Mouse (Mus musculus): ENCODE measurements at regions not wholly inside any gene's neighbourhood (a gene's known extent, or its start where the extent isn't known, plus 50 kb on each side); places are given as distances from the start of the nearest gene placed in this dataset.
"Not testable (repeated sequence)": the region's sequence is repeated elsewhere in the genome, so short reads cannot be mapped to it uniquely, and the experiment has no call there.

DNA sequence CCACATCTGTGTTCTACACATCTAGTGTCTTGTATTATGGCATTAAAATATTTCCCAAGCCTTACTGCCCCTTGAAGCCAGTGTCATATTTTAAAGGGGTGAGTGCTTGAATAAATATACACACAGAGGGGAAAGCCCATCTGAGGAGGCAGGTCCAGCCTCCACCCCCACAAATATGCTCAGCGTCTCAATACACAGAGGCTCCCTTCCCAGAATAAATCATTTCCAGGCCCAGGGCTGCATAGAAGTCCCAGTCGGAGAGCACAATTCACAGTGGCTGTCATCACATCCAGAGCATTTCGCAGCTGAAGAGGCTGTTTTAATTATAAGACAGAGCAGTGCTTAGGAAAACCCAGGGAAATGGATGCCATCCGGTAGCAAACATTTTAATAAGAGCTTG is 118.8 kb upstream of the Mpdz start:
- H3K9ac ChIP-seq = no peak overlapping the region
- 0 out of 2 replicates have a peak, but pooled peaks cover 3% of the 10 kb centered on the region for H3K27me3 ChIP-seq
- 41% methylated on average over 4 of the region's 4 CpGs for WGBS

DNA sequence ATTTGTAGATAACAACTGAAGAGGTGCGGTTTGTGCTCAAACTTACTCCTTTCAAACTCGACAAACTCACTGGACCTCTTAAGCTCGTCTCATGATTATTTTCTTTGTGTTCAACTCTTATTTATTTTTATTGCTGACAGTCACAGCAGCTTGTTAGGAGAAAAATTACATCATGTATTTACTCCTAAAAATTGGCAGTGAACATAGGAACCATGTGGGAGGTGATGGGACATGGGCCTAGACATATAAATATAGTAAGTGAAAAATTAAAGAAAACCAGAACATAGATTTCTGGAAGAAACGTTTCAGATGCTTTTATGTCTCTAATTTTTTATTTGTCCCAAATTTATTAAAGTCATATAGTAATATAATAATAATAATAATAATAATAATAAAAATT is 108.2 kb upstream of the Mpdz start:
- WGBS = 86% methylated on average over 4 of the region's 4 CpGs
- no peak for ATAC-seq (ENCODE audit: low FRiP score, low read depth)
- no peaks in the 10 kb centered on the region for H3K27me3 ChIP-seq
- no peaks in the 10 kb centered on the region for H3K36me3 ChIP-seq
- H3K4me2 ChIP-seq = no peak overlapping the region
- H3K9me3 ChIP-seq = no peaks in the 10 kb centered on the region
- H3K27ac ChIP-seq (replicated peaks) = no peak overlapping the region
- no peak overlapping the region for H3K9ac ChIP-seq
- no peaks in the 10 kb centered on the region for H3K4me1 ChIP-seq (replicated peaks)
- H3K4me3 ChIP-seq = no peak overlapping the region

More for the DNA sequence above, 118.8 kb upstream of the Mpdz start:
- Histone ChIP-seq H3K4me1 (replicated peaks) (peaks cover 21% of the 10 kb centered on the region; the same call in 1 of the 2 replicates), H3K4me3 (no peak overlapping the region), H3K36me3 (no peaks in the 10 kb centered on the region), H3K9me3 (no peaks in the 10 kb centered on the region), H3K27ac (replicated peaks) (no peak overlapping the region), H3K4me2 (no peak overlapping the region)
- no peak for ATAC-seq (ENCODE audit: low FRiP score, low read depth)

DNA sequence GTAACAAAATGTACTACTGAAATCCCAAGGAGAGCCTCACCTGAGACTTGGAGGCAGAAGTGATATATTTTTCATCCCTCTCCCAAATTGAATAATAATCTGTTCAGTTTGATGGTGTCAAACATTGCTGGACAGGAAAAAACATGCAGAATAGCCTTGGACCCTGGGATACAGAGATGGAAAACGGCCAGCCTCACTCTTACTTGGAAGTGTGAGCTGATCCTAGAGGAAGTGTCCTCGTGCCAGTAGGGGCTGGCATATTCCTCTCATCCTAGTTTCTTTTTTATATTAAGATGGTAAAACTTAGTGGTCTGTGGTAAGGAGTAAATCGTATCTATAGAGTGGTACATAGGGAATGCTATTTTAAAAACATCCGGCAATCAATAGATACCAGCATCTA is 107.6 kb upstream of the Mpdz start:
- 88% methylated on average over 4 of the region's 4 CpGs for WGBS
- ATAC-seq (ENCODE audit: low FRiP score, low read depth) = no peak
- no peaks in the 10 kb centered on the region for H3K36me3 ChIP-seq

DNA sequence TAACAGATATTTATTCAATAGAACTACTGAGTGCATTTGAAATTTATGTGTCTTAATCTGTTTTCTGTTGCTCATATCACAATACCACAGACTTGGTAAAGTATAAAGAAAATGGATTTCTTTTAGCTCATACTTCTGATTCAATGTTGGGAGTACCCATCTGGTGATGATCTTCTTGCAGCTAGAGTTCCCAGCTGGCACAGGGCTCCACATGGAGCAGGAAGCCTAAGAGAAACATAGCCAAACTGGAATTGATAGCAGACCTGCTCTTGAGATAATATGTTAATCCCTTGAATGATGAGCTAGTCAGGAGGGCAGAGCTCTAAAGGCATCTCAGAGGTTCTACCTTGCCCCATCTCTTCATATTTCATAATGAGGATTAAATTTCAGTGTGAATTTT is 97.9 kb upstream of the Mpdz start:
- ATAC-seq (ENCODE audit: low FRiP score, low read depth) = no peak
- Histone ChIP-seq H3K27me3 (no peaks in the 10 kb centered on the region), H3K4me3 (no peak overlapping the region)

More for the DNA sequence above, 107.6 kb upstream of the Mpdz start:
- no peak overlapping the region for H3K27ac ChIP-seq (replicated peaks)
- H3K9ac ChIP-seq = no peak overlapping the region
- H3K27me3 ChIP-seq = no peaks in the 10 kb centered on the region
- no peak overlapping the region for H3K4me3 ChIP-seq
- no peaks in the 10 kb centered on the region for H3K9me3 ChIP-seq
- no peak overlapping the region for H3K4me2 ChIP-seq
- H3K4me1 ChIP-seq (replicated peaks) = no peaks in the 10 kb centered on the region

DNA sequence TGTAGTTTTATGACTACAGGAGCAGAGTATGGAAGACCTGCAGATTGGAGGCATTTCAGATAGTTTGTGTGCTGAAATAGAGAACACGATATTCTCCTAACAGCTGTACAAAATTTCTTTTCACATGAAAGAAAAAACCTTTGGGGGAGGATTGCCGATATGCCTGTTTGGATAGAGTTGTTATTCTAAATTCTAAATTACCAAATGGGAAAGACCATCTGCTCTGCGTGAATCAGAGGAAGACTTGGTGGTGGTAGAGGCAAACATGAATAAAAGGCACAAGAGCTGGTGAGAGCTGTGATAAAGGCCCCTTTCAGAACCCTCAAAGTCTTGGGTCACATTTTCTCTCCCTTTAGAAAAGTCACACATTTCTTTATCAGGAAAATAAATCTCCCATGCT is 96.9 kb upstream of the Mpdz start:
- H3K4me3 ChIP-seq = no peak overlapping the region
- no peak overlapping the region for H3K27ac ChIP-seq (replicated peaks)
- no peaks in the 10 kb centered on the region for H3K9me3 ChIP-seq
- no peaks in the 10 kb centered on the region for H3K36me3 ChIP-seq
- no peak overlapping the region for H3K4me2 ChIP-seq
- no peaks in the 10 kb centered on the region for H3K27me3 ChIP-seq
- no peak for ATAC-seq (ENCODE audit: low FRiP score, low read depth)
- WGBS = 67% methylated on average over 3 of the region's 3 CpGs
- no peaks in the 10 kb centered on the region for H3K4me1 ChIP-seq (replicated peaks)
- H3K9ac ChIP-seq = no peak overlapping the region

More for the DNA sequence above, 97.9 kb upstream of the Mpdz start:
- Histone ChIP-seq H3K9ac (no peak overlapping the region), H3K27ac (replicated peaks) (no peak overlapping the region), H3K9me3 (no peaks in the 10 kb centered on the region), H3K4me2 (no peak overlapping the region), H3K4me1 (replicated peaks) (no peaks in the 10 kb centered on the region), H3K36me3 (no peaks in the 10 kb centered on the region)

DNA sequence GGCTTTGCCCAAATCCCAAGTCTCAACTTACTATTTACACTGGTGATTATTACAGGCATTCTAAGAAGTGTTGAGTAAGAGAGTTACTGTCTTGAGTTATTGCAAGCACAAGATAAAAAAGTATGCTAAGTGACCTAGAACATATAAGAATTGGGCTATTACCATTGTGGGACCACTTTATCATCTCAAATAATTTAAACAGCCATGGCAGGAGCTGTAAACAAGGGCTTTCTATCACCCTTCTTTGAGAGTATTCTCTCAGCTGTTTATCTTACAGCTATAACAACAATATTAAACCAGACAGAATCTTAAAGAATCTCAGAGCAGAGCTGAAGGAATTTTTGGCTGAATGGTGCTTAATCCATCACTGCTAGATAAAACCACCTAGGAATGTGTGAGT is 94.2 kb upstream of the Mpdz start:
- Histone ChIP-seq H3K9me3 (no peaks in the 10 kb centered on the region), H3K9ac (no peak overlapping the region), H3K4me3 (no peak overlapping the region), H3K27ac (replicated peaks) (no peak overlapping the region), H3K27me3 (no peaks in the 10 kb centered on the region), H3K4me1 (replicated peaks) (no peaks in the 10 kb centered on the region), H3K4me2 (no peak overlapping the region), H3K36me3 (no peaks in the 10 kb centered on the region)
- no peak for ATAC-seq (ENCODE audit: low FRiP score, low read depth)

DNA sequence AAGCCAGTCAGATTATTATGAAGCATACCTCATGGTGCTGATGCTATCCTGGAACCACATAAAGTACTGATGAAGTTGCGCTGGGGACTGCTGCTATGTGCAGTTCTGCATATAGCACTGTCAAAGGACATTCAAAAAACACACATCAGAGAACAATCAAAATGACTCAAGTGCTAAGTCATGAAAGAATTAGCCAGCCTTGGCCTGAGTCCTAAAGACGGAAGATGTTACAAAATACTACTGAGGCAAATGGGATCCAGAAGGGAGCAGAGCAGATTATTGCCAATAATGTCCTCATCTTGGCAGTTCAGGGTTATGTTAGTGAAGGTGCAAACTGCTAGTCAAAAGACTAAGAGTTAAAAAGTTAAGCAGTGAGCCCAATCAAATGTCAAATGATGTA is 87.9 kb upstream of the Mpdz start:
- H3K27me3 ChIP-seq = no peaks in the 10 kb centered on the region
- H3K4me1 ChIP-seq (replicated peaks) = no peaks in the 10 kb centered on the region
- no peak overlapping the region for H3K9ac ChIP-seq
- no peak overlapping the region for H3K27ac ChIP-seq (replicated peaks)
- H3K4me3 ChIP-seq = no peak overlapping the region
- H3K9me3 ChIP-seq = no peaks in the 10 kb centered on the region
- 88% methylated on average over 2 of the region's 2 CpGs for WGBS
- no peak overlapping the region for H3K4me2 ChIP-seq
- H3K36me3 ChIP-seq = no peaks in the 10 kb centered on the region
- no peak for ATAC-seq (ENCODE audit: low FRiP score, low read depth)

DNA sequence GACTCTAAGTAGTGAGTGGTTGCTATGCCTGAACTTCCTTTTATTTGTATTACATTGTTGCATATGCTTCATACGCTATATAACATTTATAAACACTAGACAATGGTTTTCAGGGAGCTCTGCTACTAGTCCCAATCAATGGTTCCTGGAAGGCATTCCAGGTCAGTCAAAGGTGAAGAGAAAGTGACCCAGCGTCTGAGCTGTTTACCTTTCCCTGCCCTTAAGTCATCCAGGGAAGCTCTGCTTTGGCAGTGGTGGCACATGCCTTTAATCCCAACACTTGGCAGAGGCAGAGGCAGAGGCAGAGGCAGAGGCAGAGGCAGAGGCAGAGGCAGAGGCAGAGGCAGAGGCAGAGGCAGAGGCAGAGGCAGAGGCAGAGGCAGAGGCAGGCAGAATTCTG is 76.5 kb upstream of the Mpdz start:
- not testable (repeated sequence) for H3K27me3 ChIP-seq

DNA sequence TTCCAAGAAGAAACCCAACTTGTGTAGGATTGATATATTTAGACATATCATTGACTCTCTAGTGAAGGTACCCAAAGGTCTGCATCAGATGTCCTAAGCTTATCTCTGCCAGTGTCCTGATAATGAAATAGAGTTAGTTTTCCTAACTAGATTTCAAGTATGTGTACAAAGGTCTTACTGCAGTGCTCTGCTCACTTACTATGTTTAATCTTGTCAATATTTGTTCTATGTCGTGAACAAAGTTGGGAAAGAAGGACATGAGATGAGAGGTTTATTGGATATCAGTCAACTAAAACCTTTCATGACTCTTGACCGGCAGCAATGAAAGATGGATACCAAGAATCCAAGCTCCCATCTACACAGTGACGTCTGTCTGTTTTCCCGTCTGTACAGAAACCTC is 71.9 kb upstream of the Mpdz start:
- Histone ChIP-seq H3K4me3 (no peak overlapping the region), H3K27me3 (no peaks in the 10 kb centered on the region), H3K27ac (replicated peaks) (no peak overlapping the region), H3K4me1 (replicated peaks) (no peaks in the 10 kb centered on the region), H3K9ac (no peak overlapping the region), H3K9me3 (no peaks in the 10 kb centered on the region), H3K36me3 (no peaks in the 10 kb centered on the region), H3K4me2 (no peak overlapping the region)
- ATAC-seq (ENCODE audit: low FRiP score, low read depth) = no peak
- 95% methylated on average over 4 of the region's 4 CpGs for WGBS

More for the DNA sequence above, 76.5 kb upstream of the Mpdz start:
- not testable (repeated sequence) for H3K27ac ChIP-seq (replicated peaks); H3K4me1 ChIP-seq (replicated peaks); ATAC-seq (ENCODE audit: low FRiP score, low read depth); H3K9ac ChIP-seq; H3K36me3 ChIP-seq; H3K9me3 ChIP-seq; H3K4me2 ChIP-seq; H3K4me3 ChIP-seq
- WGBS = 91% methylated on average over 2 of the region's 2 CpGs

DNA sequence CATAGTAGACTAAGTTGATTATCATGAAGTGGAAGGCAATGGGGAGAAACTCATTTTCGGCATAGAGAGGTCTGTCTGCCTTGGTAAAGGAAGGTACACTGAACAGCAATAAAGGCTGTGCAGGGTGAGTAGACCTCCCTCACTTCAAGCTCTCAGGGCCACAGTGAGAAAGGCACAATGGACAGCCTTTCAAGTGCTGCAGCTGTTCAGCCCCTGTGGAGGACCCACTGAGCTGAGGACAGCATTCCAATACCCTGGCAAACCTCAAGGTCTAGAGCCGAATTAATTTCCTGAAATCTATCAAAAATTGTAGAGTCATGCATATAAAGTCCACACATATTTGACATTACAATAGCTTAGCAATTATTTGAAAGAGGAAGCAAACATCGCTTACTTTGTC is 69.8 kb upstream of the Mpdz start:
- no peaks in the 10 kb centered on the region for H3K27me3 ChIP-seq
- H3K4me2 ChIP-seq = no peak overlapping the region
- H3K4me1 ChIP-seq (replicated peaks) = no peaks in the 10 kb centered on the region
- H3K9me3 ChIP-seq = no peaks in the 10 kb centered on the region
- WGBS = 53% methylated on average over 3 of the region's 3 CpGs
- H3K4me3 ChIP-seq = no peak overlapping the region
- H3K27ac ChIP-seq (replicated peaks) = no peak overlapping the region
- no peak for ATAC-seq (ENCODE audit: low FRiP score, low read depth)
- no peak overlapping the region for H3K9ac ChIP-seq
- H3K36me3 ChIP-seq = no peaks in the 10 kb centered on the region

DNA sequence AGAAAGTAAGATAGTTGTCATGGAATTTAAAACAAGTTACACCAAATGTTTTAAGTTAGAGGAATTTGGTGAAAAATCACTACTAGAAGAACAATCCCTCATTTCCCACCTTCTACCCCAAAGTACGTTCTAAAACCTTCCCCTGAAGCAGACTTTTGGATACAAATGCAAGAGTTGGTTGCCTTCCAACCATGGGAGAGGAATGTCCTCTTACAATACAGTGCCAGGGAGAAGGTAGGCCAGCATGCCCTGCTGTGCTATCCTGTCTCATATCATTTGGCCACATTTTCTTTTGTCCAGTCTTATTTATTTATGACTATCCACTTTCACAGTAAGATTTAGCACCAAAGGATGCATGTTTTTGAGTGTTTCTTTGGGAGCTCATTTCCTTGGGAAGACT is 66.2 kb upstream of the Mpdz start:
- H3K4me2 ChIP-seq = no peak overlapping the region
- H3K27ac ChIP-seq (replicated peaks) = no peak overlapping the region
- H3K9ac ChIP-seq = no peak overlapping the region
- H3K4me1 ChIP-seq (replicated peaks) = no peaks in the 10 kb centered on the region
- no peak for ATAC-seq (ENCODE audit: low FRiP score, low read depth)
- no peak overlapping the region for H3K4me3 ChIP-seq
- H3K9me3 ChIP-seq = no peaks in the 10 kb centered on the region
- H3K27me3 ChIP-seq = no peaks in the 10 kb centered on the region
- H3K36me3 ChIP-seq = no peaks in the 10 kb centered on the region
- WGBS = 88% methylated on average over 1 of the region's 1 CpGs

DNA sequence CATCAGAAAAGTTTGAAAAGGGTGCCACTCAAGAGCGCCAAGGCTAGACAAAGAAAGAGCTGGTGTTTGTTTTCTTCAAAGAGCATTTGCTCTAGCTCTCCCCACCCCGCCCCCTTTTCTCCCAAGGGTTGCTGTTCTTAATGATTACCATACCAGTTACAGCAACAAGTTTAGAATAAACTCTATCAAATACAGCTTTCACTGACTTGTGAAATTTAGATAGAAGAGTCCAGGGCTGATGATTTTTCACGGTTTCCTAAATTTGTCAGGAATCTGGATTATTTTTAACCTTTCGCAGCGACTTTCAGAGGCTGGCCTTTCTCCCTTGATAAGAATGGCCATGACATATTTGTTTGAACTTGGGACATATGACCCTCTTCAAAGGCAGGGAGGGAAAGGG is 64.2 kb upstream of the Mpdz start:
- no peaks in the 10 kb centered on the region for H3K4me1 ChIP-seq (replicated peaks)
- WGBS = 94% methylated on average over 5 of the region's 5 CpGs
- H3K27me3 ChIP-seq = no peaks in the 10 kb centered on the region
- ATAC-seq (ENCODE audit: low FRiP score, low read depth) = no peak
- H3K4me2 ChIP-seq = no peak overlapping the region
- no peak overlapping the region for H3K4me3 ChIP-seq
- H3K9me3 ChIP-seq = no peaks in the 10 kb centered on the region
- no peaks in the 10 kb centered on the region for H3K36me3 ChIP-seq
- no peak overlapping the region for H3K27ac ChIP-seq (replicated peaks)
- H3K9ac ChIP-seq = no peak overlapping the region

DNA sequence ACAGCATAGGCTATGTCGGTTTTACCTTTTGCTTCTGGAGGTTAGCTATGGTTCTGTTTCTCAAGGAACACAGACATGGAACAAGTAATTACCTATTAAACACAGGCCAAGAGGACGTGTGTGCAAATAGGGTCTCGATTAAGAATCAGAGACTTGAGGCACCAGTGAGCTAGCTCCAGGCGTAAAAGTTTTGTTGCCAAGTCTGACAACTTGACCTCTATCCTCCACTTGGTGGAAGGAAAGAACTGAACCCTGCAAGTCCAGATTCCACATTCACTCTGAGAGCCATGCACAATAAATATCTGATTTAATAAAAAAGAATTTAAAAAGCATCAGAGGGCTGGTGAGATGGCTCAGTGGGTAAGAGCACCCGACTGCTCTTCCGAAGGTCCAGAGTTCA is 63.7 kb upstream of the Mpdz start:
- Histone ChIP-seq H3K27me3 (no peaks in the 10 kb centered on the region), H3K4me1 (replicated peaks) (no peaks in the 10 kb centered on the region), H3K9me3 (no peaks in the 10 kb centered on the region), H3K9ac (no peak overlapping the region), H3K4me3 (no peak overlapping the region), H3K27ac (replicated peaks) (no peak overlapping the region), H3K4me2 (no peak overlapping the region), H3K36me3 (no peaks in the 10 kb centered on the region)
- WGBS = 95% methylated on average over 6 of the region's 6 CpGs
- no peak for ATAC-seq (ENCODE audit: low FRiP score, low read depth)
